Comparison of ENCODE assay signal across 15 mouse cellular contexts in genomic region chr11:106710789-106711188, GRCm38 (mm10). TPM values are rescaled to one million over a fixed set of nuclear protein-coding genes. Genes with fewer than 3 reads are reported as not detected.
DNase-seq lines count a peak whose midpoint lies in the region; ATAC-seq and TF ChIP-seq lines count a peak whose summit lies in the region.
"Had no signal": no experiment of that assay in that cellular context is flagged by ENCODE, and none has a peak within 500 bp of the region (broad histone marks: within the 10 kb centered on the region; RNA-seq: fewer than 3 reads in every experiment).

No protein-coding gene starts in this region.

- no peak for TF ChIP-seq CTCF in lung, embryonic 14.5 days (IDR thresholded peaks at IDR 0.05; ENCODE audit: low read depth)
- no peak; the same call in 1 of the 2 replicates for TF ChIP-seq CTCF in lung, postnatal 0 days (IDR thresholded peaks at IDR 0.05)

- no peaks in the 10 kb centered on the region for H3K9me3 ChIP-seq in heart, embryonic 11.5 days (replicated peaks; ENCODE audit: control insufficient read depth, low read length)
- H3K9me3 ChIP-seq in lung, embryonic 14.5 days (ENCODE audit: low read depth, low read length), result no peaks in the 10 kb centered on the region
- H3K9me3 ChIP-seq in heart, embryonic 16.5 days (replicated peaks; ENCODE audit: control insufficient read depth, low read length), result no peaks in the 10 kb centered on the region
- H3K9me3 ChIP-seq in lung, postnatal 0 days (ENCODE audit: low read length), result no peaks in the 10 kb centered on the region
- H3K9me3 ChIP-seq: embryonic facial prominence, embryonic 12.5 days; hindbrain, embryonic 15.5 days; liver, embryonic 15.5 days; midbrain, embryonic 12.5 days had no signal

- no peak overlapping the region for H3K4me2 ChIP-seq in heart, embryonic 11.5 days
- no peak overlapping the region; the same call in none of the 2 replicates for H3K4me2 ChIP-seq in lung, embryonic 14.5 days
- H3K4me2 ChIP-seq in heart, embryonic 16.5 days (ENCODE audit: low read depth, low read length), result peak overlapping the region; percentile 32
- peak overlapping the region; percentile 50; the same call in 1 of the 2 replicates for H3K4me2 ChIP-seq in lung, postnatal 0 days (replicated peaks; ENCODE audit: low read depth, low read length)
- H3K4me2 ChIP-seq: embryonic facial prominence, embryonic 12.5 days; hindbrain, embryonic 15.5 days; liver, embryonic 15.5 days; midbrain, embryonic 12.5 days had no signal

- H3K27ac ChIP-seq in heart, embryonic 11.5 days (ENCODE audit: low read depth, low read length), result no peak overlapping the region
- peak overlapping the region; percentile 46; the same call in 1 of the 2 replicates for H3K27ac ChIP-seq in lung, embryonic 14.5 days (ENCODE audit: low read depth)
- H3K27ac ChIP-seq in heart, embryonic 16.5 days (ENCODE audit: low read length), result peak overlapping the region; percentile 25; the same call in 1 of the 2 replicates
- H3K27ac ChIP-seq in lung, postnatal 0 days (ENCODE audit: low read length), result peak overlapping the region; percentile 21
- H3K27ac ChIP-seq: embryonic facial prominence, embryonic 12.5 days; hindbrain, embryonic 15.5 days; liver, embryonic 15.5 days; midbrain, embryonic 12.5 days had no signal

- H3K9ac ChIP-seq in heart, embryonic 11.5 days (ENCODE audit: low read depth, low read length), result no peak overlapping the region
- H3K9ac ChIP-seq in lung, embryonic 14.5 days, result no peak overlapping the region
- H3K9ac ChIP-seq in heart, embryonic 16.5 days (ENCODE audit: low read length), result no peak overlapping the region; the same call in 1 of the 2 replicates
- H3K9ac ChIP-seq in lung, postnatal 0 days (replicated peaks; ENCODE audit: low read depth), result no peak overlapping the region
- H3K9ac ChIP-seq: embryonic facial prominence, embryonic 12.5 days; hindbrain, embryonic 15.5 days; liver, embryonic 15.5 days; midbrain, embryonic 12.5 days had no signal

- DNase-seq in heart, adult 11 months, result peak; percentile 97
- DNase-seq in lung, embryonic 14.5 days, result no peak
- no peak for DNase-seq in lung, postnatal 25 days (ENCODE audit: low spot score)
- DNase-seq in lung, postnatal 0 days (ENCODE audit: low spot score), result no peak
- DNase-seq in spleen, postnatal 10 days (ENCODE audit: low spot score in 2 of 2), result no peak
- no peak for DNase-seq in cerebellum, adult 18-20 months
- DNase-seq: adrenal gland, postnatal 10 days; cerebellum, postnatal 14 days; thymus, postnatal 14 days had no signal

- H3K4me3 ChIP-seq in heart, embryonic 11.5 days (ENCODE audit: low read depth, low read length), result no peak overlapping the region
- no peak overlapping the region for H3K4me3 ChIP-seq in lung, embryonic 14.5 days (ENCODE audit: low read depth, low read length)
- no peak overlapping the region for H3K4me3 ChIP-seq in heart, embryonic 16.5 days (ENCODE audit: low read length)
- no peak overlapping the region for H3K4me3 ChIP-seq in lung, postnatal 0 days (ENCODE audit: low read depth, low read length)
- H3K4me3 ChIP-seq: embryonic facial prominence, embryonic 12.5 days; hindbrain, embryonic 15.5 days; liver, embryonic 15.5 days; midbrain, embryonic 12.5 days had no signal

- H3K36me3 ChIP-seq in heart, embryonic 11.5 days (ENCODE audit: control insufficient read depth, insufficient read depth, low read length), result no peaks in the 10 kb centered on the region
- no peaks in the 10 kb centered on the region for H3K36me3 ChIP-seq in lung, embryonic 14.5 days (ENCODE audit: insufficient read depth)
- H3K36me3 ChIP-seq in heart, embryonic 16.5 days (ENCODE audit: control insufficient read depth, insufficient read depth), result no peaks in the 10 kb centered on the region
- no peaks in the 10 kb centered on the region for H3K36me3 ChIP-seq in lung, postnatal 0 days (ENCODE audit: insufficient read depth, low read length)
- H3K36me3 ChIP-seq: embryonic facial prominence, embryonic 12.5 days; hindbrain, embryonic 15.5 days; liver, embryonic 15.5 days; midbrain, embryonic 12.5 days had no signal

- ATAC-seq in heart, embryonic 11.5 days (replicated peaks; ENCODE audit: insufficient number of reproducible peaks, low FRiP score, low TSS enrichment), result no peak
- ATAC-seq in lung, embryonic 14.5 days (ENCODE audit: insufficient read depth), result no peak
- no peak for ATAC-seq in heart, embryonic 16.5 days (replicated peaks; ENCODE audit: extremely low read depth, insufficient read depth, low FRiP score)
- no peak; the same call in 1 of the 2 replicates for ATAC-seq in lung, postnatal 0 days

- TF ChIP-seq EP300 in lung, postnatal 0 days (IDR thresholded peaks at IDR 0.05), result no peak

- no peaks in the 10 kb centered on the region for H3K27me3 ChIP-seq in heart, embryonic 11.5 days (ENCODE audit: control insufficient read depth, insufficient read depth, low read length)
- H3K27me3 ChIP-seq in lung, embryonic 14.5 days (ENCODE audit: insufficient read depth, low read length), result no peaks in the 10 kb centered on the region
- no peaks in the 10 kb centered on the region for H3K27me3 ChIP-seq in heart, embryonic 16.5 days (ENCODE audit: control insufficient read depth, insufficient read depth, low read length)
- H3K27me3 ChIP-seq in lung, postnatal 0 days (replicated peaks; ENCODE audit: insufficient read depth, low read length), result no peaks in the 10 kb centered on the region
- H3K27me3 ChIP-seq: hindbrain, embryonic 15.5 days; liver, embryonic 15.5 days; midbrain, embryonic 12.5 days had no signal

- WGBS in heart, embryonic 11.5 days (ENCODE audit: insufficient replicate concordance), result 57% methylated on average over 5 of the region's 5 CpGs
- 62% methylated on average over 5 of the region's 5 CpGs for WGBS in lung, embryonic 14.5 days
- 67% methylated on average over 5 of the region's 5 CpGs for WGBS in heart, embryonic 16.5 days
- WGBS in lung, postnatal 0 days, result 55% methylated on average over 5 of the region's 5 CpGs

- peaks cover 28% of the 10 kb centered on the region for H3K4me1 ChIP-seq in heart, embryonic 11.5 days (ENCODE audit: control insufficient read depth, insufficient read depth, low read length)
- no peaks in the 10 kb centered on the region for H3K4me1 ChIP-seq in lung, embryonic 14.5 days (ENCODE audit: insufficient read depth)
- H3K4me1 ChIP-seq in heart, embryonic 16.5 days (ENCODE audit: control insufficient read depth, insufficient read depth, low read length), result peaks cover 20% of the 10 kb centered on the region
- no peaks in the 10 kb centered on the region for H3K4me1 ChIP-seq in lung, postnatal 0 days (ENCODE audit: insufficient read depth, low read depth, low read length)

RNA-seq across cellular contexts. Expression of gene Pecam1, which starts 39.6 kb away (rescaled TPM):
- polyA plus RNA-seq in heart, embryonic 11.5 days (2014; fragmentation: Nextera tagmentation; extraction: Ambion mirVana), result 52.0 and 61.8 TPM in 2 replicates
- polyA plus RNA-seq in lung, embryonic 14.5 days (2014; fragmentation: Nextera tagmentation; extraction: Ambion mirVana), result 89.5 and 95.9 TPM in 2 replicates
- 80.4 and 87.7 TPM in 2 replicates for polyA plus RNA-seq in heart, embryonic 16.5 days (2015; fragmentation: Nextera tagmentation; extraction: Ambion mirVana)
- polyA plus RNA-seq in lung, postnatal 0 days (2015; fragmentation: Nextera tagmentation; extraction: Ambion mirVana), result 163 and 172 TPM in 2 replicates

RNA-seq across cellular contexts. Expression of gene Milr1, which starts 40.2 kb away (rescaled TPM):
- 1.2 TPM in 2 replicates for polyA plus RNA-seq in heart, embryonic 11.5 days (2014; fragmentation: Nextera tagmentation; extraction: Ambion mirVana)
- polyA plus RNA-seq in lung, embryonic 14.5 days (2014; fragmentation: Nextera tagmentation; extraction: Ambion mirVana), result 1.6 and 1.7 TPM in 2 replicates
- 1.8 and 2.2 TPM in 2 replicates for polyA plus RNA-seq in heart, embryonic 16.5 days (2015; fragmentation: Nextera tagmentation; extraction: Ambion mirVana)
- 2.5 and 4.1 TPM in 2 replicates for polyA plus RNA-seq in lung, postnatal 0 days (2015; fragmentation: Nextera tagmentation; extraction: Ambion mirVana)

Comparison
In these comparisons a context has a peak if more than half of its experiments do, and no peak if none do; other contexts are left out.
1. H3K4me2 ChIP-seq: peak in heart, embryonic 16.5 days (single experiment) and lung, postnatal 0 days (single experiment); none in heart, embryonic 11.5 days (single experiment) and lung, embryonic 14.5 days (single experiment).